ENCODE assay signal across 12 mouse cellular contexts in the genomic region with DNA sequence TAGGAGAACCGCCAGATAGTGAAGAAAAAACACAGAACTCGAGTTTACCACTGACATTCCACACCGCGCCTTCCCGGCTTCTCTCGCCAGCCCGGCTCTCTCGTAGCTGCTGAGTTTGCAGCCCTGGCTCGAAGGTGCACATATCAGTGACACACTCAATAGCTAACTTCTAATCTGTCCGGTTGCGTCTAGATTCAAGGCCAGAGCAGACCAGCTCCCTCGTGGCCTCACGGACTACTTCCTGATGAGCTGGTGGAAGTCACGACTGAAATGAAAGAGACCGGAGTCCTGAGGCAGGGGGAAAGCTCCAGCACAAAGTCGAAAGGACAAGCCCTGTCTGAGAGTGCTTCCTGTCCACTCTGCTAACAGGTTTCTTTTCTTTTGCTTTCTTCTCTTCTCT. TPM values are rescaled to one million over a fixed set of nuclear protein-coding genes. Genes with fewer than 3 reads are reported as not detected.
A peak's percentile ranks its signal among the peaks of the same experiment; 100 is the strongest.
DNase-seq lines count a peak whose midpoint lies in the region; ATAC-seq and TF ChIP-seq lines count a peak whose summit lies in the region.
"Had no signal": no experiment of that assay in that cellular context is flagged by ENCODE, and none has a peak within 500 bp of the region (broad histone marks: within the 10 kb centered on the region; RNA-seq: fewer than 3 reads in every experiment).

No protein-coding gene starts in this region.

- H3K9me3 ChIP-seq in E14TG2a.4 (ENCODE audit: low read length): no peaks in the 10 kb centered on the region
- H3K9me3 ChIP-seq in heart, embryonic 14.5 days (ENCODE audit: control insufficient read depth, low read length): no peaks in the 10 kb centered on the region
- no peaks in the 10 kb centered on the region for H3K9me3 ChIP-seq in liver, embryonic 14.5 days (ENCODE audit: control insufficient read depth, low read length)
- H3K9me3 ChIP-seq: forebrain, embryonic 13.5 days had no signal

- H3K4me3 ChIP-seq in E14TG2a.4 (replicated peaks; ENCODE audit: low read length): 0 out of 2 replicates have a peak overlapping the region, but pooled peaks have one; percentile 13
- peak overlapping the region; percentile 42 to 53 for H3K4me3 ChIP-seq in heart, embryonic 14.5 days (ENCODE audit: control insufficient read depth in 1 of 2, insufficient read depth in 1 of 2, low read depth in 1 of 2, low read length in 2 of 2)
- H3K4me3 ChIP-seq in liver, embryonic 14.5 days (ENCODE audit: insufficient read depth in 1 of 2, low read depth in 2 of 2, low read length in 2 of 2): 0 out of 4 replicates have a peak overlapping the region, but pooled peaks have one; percentile 4 to 8
- H3K4me3 ChIP-seq: forebrain, embryonic 13.5 days had no signal

- no peak for TF ChIP-seq EP300 in liver, embryonic 14.5 days (IDR thresholded peaks at IDR 0.05; ENCODE audit: low read depth)

- H3K4me2 ChIP-seq in heart, embryonic 14.5 days (ENCODE audit: low read length): peak overlapping the region; percentile 77
- H3K4me2 ChIP-seq in liver, embryonic 14.5 days (ENCODE audit: low read depth): peak overlapping the region; percentile 37
- H3K4me2 ChIP-seq: forebrain, embryonic 13.5 days had no signal

- H3K9ac ChIP-seq in heart, embryonic 14.5 days (ENCODE audit: low read length): peak overlapping the region; percentile 72
- no peak overlapping the region for H3K9ac ChIP-seq in liver, embryonic 14.5 days (replicated peaks)
- H3K9ac ChIP-seq: forebrain, embryonic 13.5 days had no signal

- no peak for DNase-seq in frontal cortex, postnatal 36 days (ENCODE audit: low spot score in 2 of 2)
- no peak for DNase-seq in liver, embryonic 14.5 days (ENCODE audit: low read depth in 3 of 3, low spot score in 3 of 3)
- no peak for DNase-seq in MN1 (ENCODE audit: low spot score)
- no peak for DNase-seq in right cerebral cortex, postnatal 10 days (ENCODE audit: low spot score in 2 of 2)
- DNase-seq in right cerebral cortex, postnatal 36 days (ENCODE audit: low spot score in 2 of 2): no peak
- DNase-seq: B cell, adult 2 months; kidney, postnatal 10 days; midbrain, embryonic 14.5 days had no signal

- peaks cover 33% of the 10 kb centered on the region for H3K4me1 ChIP-seq in E14TG2a.4 (replicated peaks; ENCODE audit: low read depth, low read length)
- peaks cover 5 to 7% of the 10 kb centered on the region in 2 experiments; a peak in 3 of 4 replicates for H3K4me1 ChIP-seq in heart, embryonic 14.5 days (ENCODE audit: control insufficient read depth in 2 of 2, insufficient read depth in 2 of 2, low read length in 2 of 2)
- peaks cover 0 to 3% of the 10 kb centered on the region in 2 experiments; a peak in 2 of 4 replicates for H3K4me1 ChIP-seq in liver, embryonic 14.5 days (replicated peaks; ENCODE audit: control insufficient read depth in 2 of 2, insufficient read depth in 2 of 2, low read length in 1 of 2)
- H3K4me1 ChIP-seq: forebrain, embryonic 13.5 days had no signal

- H3K36me3 ChIP-seq in E14TG2a.4 (ENCODE audit: insufficient read depth, low read length): no peaks in the 10 kb centered on the region
- no peaks in the 10 kb centered on the region for H3K36me3 ChIP-seq in heart, embryonic 14.5 days (ENCODE audit: control insufficient read depth, insufficient read depth, low read length)
- H3K36me3 ChIP-seq in liver, embryonic 14.5 days (replicated peaks; ENCODE audit: control insufficient read depth, insufficient read depth, low read depth): no peaks in the 10 kb centered on the region

- 0 out of 2 replicates have a peak, but pooled peaks have one; percentile 11 for ATAC-seq in frontal cortex, adult (ENCODE audit: low TSS enrichment)
- no peak for ATAC-seq in heart, embryonic 14.5 days (ENCODE audit: insufficient number of reproducible peaks, insufficient read depth, low FRiP score, low read depth)
- no peak for ATAC-seq in liver, embryonic 14.5 days (ENCODE audit: insufficient read depth)
- ATAC-seq: forebrain, embryonic 13.5 days had no signal

- 10% methylated on average over 16 of the region's 16 CpGs for WGBS in heart, embryonic 14.5 days
- 26% methylated on average over 16 of the region's 16 CpGs for WGBS in liver, embryonic 14.5 days (ENCODE audit: insufficient replicate concordance)

- H3K27ac ChIP-seq in heart, embryonic 14.5 days (replicated peaks in 1 of 2; ENCODE audit: control insufficient read depth in 1 of 2, insufficient read depth in 1 of 2, low read depth in 2 of 2, low read length in 2 of 2): peak overlapping the region; percentile 5 to 55; a peak in 2 of 4 replicates
- no peak overlapping the region for H3K27ac ChIP-seq in liver, embryonic 14.5 days
- H3K27ac ChIP-seq: forebrain, embryonic 13.5 days had no signal

- 0 out of 2 replicates have a peak, but pooled peaks cover 4% of the 10 kb centered on the region for H3K27me3 ChIP-seq in E14TG2a.4 (ENCODE audit: insufficient read depth, low read length)
- no peaks in the 10 kb centered on the region for H3K27me3 ChIP-seq in heart, embryonic 14.5 days (ENCODE audit: control insufficient read depth, insufficient read depth, low read length)
- no peaks in the 10 kb centered on the region for H3K27me3 ChIP-seq in liver, embryonic 14.5 days (ENCODE audit: control insufficient read depth, insufficient read depth, low read length)
- H3K27me3 ChIP-seq: forebrain, embryonic 13.5 days had no signal

- no peak for TF ChIP-seq CTCF in E14TG2a.4 (conservative IDR thresholded peaks at IDR 0.05; ENCODE audit: low read length)
- no peak for TF ChIP-seq CTCF in liver, embryonic 14.5 days (IDR thresholded peaks at IDR 0.05; ENCODE audit: low read depth)

RNA-seq across cellular contexts. Expression of a gene that starts 42.4 kb away (rescaled TPM):
- 56.9 and 61.8 TPM in 2 replicates for polyA plus RNA-seq in heart, embryonic 14.5 days (2014; fragmentation: Nextera tagmentation; extraction: Ambion mirVana)
- 3.2 and 4.1 TPM in 2 replicates for polyA plus RNA-seq in liver, embryonic 14.5 days (2012; rRNA removed)
- 6.9 and 8.8 TPM in 2 replicates for polyA plus RNA-seq in liver, embryonic 14.5 days (2014; fragmentation: Nextera tagmentation; extraction: Ambion mirVana)

RNA-seq across cellular contexts. Expression of a gene that starts 47.3 kb away (rescaled TPM):
- polyA plus RNA-seq in heart, embryonic 14.5 days (2014; fragmentation: Nextera tagmentation; extraction: Ambion mirVana): 83.9 and 89.5 TPM in 2 replicates
- 25.4 and 31.0 TPM in 2 replicates for polyA plus RNA-seq in liver, embryonic 14.5 days (2012; rRNA removed)
- polyA plus RNA-seq in liver, embryonic 14.5 days (2014; fragmentation: Nextera tagmentation; extraction: Ambion mirVana): 73.7 and 79.8 TPM in 2 replicates
